Mouse (Mus musculus) liver, embryonic 14.5 days (tissue): Measurements from ENCODE around the gene Golph3l.
"Not testable (repeated sequence)": the region's sequence is repeated elsewhere in the genome, so short reads cannot be mapped to it uniquely, and the experiment has no call there.

Experiments used
- CTCF ChIP-seq: IDR thresholded peaks from 2 replicates; pipeline ENCODE4 v1.5.1; 2016; ENCODE audit warnings: antibody characterized with exemption, low read depth, control low read depth
- EP300 ChIP-seq: IDR thresholded peaks from 2 replicates; pipeline ENCODE4 v1.6.1; 2016; ENCODE audit warnings: antibody characterized with exemption, low read depth

DNA sequence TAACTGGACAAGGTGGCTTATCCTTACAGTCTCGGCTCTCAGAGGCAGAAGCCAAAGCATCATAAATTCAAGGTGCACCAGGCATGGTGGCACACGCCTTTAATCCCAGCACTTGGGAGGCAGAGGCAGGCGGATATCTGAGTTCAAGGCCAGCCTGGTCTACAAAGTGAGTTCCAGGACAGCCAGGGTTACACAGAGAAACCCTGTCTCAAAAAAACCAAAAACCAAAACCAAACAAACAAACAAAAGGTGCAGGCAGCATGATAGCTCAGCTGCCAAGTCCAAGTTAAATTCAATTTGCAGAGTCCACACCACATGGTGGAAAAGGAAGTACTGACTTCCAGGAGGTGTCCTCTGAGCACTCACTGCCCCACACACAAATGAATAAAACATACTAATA is 65.6 kb downstream of the Golph3l start:
- TF ChIP-seq CTCF, EP300: not testable (repeated sequence)
